Mouse (Mus musculus): ENCODE measurements around the gene Trabd2b.

The Trabd2b gene

DNA sequence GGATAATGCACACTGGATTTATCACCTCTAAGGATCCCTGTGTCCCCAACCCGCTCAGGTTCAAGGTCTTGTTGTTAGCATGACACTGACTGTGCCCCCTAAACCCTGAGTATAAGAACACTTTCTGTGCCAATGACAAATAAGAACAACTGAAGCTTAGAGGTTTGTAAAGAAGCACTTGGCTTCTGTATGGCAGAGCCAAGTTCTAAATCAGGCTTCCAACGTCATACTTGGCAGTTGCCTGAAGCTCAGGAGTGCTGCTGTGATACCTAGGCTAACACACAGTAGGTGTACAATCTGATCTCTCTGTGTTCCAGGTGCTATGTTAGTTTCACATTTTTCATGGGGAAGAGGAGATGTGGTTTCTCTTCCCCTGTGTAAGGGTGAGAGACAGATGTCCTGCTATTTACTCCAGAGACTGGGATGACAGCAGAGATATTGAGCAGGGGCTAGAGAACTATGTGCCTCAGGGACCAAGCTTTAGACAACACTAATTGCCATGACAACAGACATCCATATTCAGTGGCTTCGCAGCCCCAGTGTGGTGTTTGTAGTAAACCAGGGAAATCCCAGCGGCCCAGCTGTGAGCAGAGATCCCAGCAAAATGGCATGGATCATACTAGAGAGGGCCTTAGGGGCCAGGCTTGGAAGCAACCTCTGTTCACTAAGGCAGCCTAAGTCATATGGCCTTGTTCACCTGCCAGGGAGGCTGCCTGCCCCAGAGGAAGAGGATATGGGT lies 89.3 kb downstream of the Trabd2b start:
- DNase-seq (ENCODE audit: low read depth), result no peak

DNA sequence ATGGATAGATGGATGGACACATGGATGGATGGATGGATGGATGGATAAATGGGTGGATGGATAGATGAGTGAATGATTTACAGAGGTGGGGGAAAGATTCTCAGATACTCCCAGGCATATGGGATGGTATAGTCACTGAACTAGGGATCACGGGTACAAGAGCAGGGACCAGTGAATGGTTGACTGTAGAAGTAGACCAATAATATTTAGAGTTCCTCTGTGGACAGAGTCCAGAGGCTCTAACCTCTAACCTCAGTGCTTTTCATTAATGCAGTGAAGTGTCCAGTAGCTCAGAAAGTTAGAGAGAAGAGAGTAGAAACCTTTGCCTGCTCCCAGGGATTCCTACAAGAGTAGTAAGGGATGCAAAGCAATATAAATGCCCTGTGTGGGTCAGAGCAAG lies 93.1 kb downstream of the Trabd2b start:
- DNase-seq (ENCODE audit: low read depth), result no peak

DNA sequence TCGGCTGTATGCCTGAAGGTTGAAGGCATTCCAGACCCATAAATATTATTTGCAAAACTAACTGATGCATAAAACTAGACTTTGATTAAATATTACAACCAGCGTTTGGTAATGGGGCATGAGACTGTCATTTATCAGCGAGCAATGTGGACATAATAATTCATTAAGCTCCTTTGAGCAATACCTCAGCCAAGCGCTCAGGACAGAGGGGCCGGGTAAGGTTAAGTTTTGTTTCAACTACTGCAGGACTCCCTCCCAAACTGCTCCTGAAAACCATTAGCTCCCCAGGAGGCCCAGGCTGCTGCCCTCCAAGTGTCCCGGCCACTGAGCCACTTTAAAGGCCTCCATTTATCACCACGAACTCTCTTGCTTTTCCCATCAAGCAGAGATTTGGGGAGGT lies 93.8 kb downstream of the Trabd2b start:
- no peak for DNase-seq (ENCODE audit: low read depth)

DNA sequence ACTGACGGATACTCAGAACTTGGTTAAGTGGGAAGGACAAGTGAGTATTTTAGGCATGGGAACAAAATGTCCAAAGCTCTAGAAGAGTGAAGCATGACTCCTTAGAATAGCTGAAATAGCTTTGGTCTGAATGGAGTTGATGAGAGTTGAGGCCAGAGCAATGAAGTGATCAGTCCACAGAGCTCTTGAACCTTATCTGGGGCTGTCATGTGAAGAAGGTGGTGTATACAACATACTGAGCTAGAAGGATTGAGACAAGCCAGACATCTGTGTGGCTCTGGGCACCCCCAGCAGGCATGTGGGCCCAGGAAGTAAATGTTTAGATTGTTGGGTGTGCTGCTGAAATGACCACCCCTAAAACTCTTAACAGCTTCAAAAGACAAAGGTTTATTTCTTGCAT lies 94.5 kb downstream of the Trabd2b start:
- no peak for DNase-seq (ENCODE audit: low read depth)

DNA sequence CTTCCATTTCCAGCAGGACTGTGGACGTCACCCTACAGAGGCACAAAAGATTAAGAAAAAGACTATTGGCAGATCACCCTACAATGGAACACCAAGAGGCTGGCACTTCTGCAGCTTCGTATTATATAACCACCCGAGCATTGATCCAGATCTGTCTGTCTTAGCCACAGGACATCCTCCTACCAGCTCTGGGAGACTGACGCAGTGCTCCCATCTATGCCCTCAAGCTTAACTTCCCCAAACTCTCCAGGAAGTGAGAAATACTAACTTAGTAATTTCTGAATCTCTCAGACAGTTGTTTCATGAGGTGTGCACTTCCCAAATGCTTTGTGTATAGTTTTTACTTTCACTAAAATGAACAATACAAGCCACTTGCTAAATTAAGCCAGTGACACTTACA lies 95.1 kb downstream of the Trabd2b start:
- no peak for DNase-seq (ENCODE audit: low read depth)

DNA sequence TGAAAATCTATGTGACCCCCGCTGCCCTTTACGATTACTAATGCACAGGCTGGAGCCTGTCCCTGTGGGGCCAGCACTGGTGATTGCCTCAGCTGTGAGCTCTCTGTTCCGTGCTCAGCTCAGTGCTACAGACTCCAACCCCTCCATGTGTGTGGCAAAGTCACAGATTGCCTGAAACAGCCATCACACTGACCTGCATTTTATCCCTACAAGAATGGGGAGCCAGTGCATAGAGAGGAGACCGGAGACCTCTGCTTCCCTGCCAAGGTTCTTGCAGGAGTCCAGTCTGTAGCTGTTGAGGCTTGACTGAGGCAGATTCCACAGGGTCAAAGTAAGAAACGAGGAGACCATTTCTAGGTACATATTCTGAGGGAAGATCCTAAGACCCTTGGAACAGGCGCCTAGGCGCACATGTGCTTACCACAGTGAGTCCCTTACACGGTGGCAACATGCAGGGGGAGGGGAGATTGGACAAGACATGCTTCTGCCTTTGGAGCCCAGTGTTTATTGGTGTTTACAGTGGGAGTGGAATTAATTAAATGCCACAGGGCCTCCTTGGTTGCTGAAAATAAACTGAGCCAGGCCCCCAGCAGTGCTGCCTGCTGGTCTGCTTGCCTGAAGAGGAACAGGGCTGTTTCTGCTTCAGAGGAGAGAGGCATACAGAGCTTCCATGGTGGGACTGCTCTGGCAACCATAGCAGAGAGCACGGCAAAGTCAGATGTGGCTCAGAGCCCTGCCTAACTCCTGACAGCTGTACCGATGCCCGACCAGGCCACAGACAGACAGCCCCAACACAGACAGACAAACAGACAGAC lies 97.9 kb downstream of the Trabd2b start:
- no peak for DNase-seq (ENCODE audit: low read depth)

DNA sequence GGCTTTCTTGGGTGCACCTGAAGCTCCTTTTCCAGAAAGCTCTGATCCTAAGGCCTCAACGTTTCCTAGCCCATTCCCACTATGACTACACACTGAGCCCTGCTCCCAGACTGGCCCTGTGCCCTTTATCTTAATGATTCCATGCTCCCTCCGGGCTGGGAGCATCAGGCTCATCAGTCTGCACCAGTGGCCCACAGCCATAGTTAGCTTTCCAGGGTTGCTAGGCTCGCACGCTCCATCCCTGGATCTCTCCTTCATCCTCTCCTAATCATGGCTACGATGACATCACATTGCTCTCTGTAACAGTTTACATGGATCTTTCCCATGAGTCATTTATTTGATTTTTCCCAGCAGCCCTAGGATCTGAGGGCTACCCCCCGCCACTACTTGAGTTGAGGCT lies 103.1 kb downstream of the Trabd2b start:
- no peak for DNase-seq (ENCODE audit: low read depth)

DNA sequence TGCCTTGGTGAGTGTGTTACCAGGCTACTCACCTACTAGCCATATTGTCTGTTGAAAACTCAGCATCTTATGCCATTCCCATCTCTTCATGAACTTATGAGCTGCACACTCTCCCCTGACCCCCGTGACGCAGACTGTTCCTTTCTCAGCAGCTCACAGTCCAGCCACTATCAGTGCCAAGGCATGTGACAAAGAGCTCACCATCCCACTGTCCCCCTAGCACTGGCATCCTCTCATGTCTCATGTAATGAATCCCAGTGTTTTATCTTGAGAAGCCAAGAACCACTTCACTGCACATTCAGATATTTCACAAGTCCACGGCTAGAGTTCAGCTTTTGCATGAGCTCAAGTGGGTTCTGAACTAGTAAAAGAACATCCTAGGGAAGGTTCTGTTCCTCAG lies 105.1 kb downstream of the Trabd2b start:
- DNase-seq (ENCODE audit: low read depth), result no peak

DNA sequence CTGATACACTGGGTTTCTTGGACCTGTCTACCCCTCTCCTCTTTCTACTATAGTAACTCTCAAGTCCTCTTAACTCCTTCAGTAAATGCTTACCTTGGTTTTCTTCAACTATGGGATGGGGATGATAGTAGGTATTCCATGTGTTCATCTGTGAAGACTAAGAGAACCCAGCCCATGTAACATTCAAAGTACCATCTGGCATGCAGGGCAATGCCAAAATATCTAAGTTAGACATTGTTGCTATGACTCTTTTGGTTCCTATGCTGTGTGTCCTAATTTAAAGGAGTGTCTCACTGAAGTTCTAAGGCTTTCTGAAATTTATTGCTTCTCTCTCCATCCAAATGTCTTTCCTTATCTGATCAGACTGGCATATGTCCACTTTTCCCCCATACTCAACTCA lies 106.6 kb downstream of the Trabd2b start:
- DNase-seq (ENCODE audit: low read depth), result no peak

DNA sequence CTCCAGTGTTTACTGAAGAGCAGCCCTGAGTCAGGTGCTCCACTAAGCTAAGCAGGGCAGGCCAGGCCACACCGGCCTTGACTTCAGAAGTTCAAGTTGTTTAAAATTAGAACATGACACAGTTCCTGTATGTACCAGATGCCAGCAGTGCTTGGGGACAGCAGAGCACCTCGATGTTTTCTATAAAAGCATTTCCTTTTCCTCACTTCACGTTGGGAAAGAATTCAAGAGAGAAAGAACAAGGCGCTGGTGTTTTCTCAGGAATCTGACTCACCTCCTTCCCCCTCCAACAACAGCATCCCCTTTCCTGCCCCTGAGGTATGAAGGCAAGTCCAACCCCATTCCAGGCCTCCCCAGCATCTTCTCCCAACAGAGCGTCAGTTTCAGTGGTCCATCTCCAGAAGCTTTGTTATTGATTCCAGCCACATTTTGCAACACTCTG lies 108.8 kb downstream of the Trabd2b start:
- DNase-seq (ENCODE audit: low read depth), result no peak

DNA sequence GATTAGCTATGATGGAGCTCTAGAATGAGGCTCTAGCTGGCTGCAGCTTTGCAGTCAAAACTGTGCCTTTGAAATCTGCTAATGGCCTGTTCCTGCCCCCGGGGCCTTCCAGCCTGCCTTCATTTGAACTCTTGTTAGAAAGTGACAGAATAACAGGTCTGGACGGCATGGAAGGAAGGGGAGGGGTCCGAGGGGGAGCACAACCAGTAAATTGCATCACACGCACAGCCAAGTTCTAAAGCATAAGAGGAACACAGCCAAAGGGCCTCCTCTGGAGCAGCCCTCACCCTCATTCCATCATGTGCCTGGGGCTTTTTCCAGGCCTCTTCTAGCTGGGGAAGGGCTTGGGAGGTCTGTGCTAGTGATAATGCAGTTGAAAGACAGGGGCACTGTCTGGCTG lies 110.1 kb downstream of the Trabd2b start:
- no peak for DNase-seq (ENCODE audit: low read depth)

DNA sequence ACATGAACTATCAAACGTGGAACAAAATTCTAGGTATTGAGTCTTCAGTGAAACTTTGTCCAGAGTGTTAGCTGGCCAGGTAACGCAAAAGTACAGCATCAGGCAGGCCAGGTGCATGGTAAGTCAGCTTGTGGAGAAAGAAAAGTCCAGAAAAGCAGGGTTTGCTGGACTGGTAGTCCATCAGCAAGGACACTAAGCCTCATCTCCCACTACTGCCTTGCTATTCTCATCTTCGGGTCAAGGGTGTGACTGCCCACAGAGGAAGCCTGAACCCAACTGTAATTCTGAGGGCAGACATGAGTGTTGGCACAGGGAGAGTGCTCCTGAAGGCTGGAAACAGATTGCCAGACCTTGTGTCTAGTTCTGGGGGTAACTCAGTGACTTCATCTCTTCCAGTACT lies 111.5 kb downstream of the Trabd2b start:
- no peak for DNase-seq (ENCODE audit: low read depth)

DNA sequence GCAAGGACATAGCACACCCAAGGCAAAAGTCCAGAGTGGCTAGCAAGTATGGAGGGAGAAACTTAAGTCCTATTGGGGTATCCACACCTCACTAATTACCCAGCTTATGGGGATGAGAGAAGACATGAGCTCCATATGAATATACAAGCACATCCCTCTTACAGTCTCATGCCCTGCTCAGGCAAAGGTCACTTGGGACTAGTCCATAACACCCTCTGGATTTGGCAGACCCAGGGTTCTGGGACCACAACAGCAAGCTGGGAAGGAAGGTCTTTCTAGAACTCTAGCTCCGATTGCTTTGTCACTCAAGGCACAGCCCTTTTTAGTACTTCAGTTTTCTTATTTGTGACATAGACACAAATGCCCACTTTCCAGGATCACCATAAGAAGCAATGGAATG lies 112.0 kb downstream of the Trabd2b start:
- DNase-seq (ENCODE audit: low read depth), result no peak

DNA sequence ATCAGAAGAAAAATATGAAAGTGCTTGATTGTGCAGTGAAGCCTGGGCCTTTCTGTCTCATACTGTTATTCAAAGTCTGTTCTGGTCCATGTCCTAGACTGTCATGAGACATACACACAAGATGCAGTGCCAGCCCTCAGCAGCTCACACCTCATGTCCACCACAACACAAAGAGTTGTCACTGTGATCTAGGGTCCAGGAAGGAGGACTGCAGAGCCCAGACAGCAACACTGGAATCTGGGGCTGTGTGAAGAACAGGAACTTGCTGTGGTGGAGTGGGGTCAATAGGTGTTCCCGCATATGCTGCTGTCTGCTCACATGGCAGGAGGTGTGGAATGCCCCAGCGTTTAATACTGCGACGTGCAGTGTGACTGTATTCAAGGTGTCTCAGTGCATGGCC lies 112.8 kb downstream of the Trabd2b start:
- DNase-seq (ENCODE audit: low read depth), result no peak

DNA sequence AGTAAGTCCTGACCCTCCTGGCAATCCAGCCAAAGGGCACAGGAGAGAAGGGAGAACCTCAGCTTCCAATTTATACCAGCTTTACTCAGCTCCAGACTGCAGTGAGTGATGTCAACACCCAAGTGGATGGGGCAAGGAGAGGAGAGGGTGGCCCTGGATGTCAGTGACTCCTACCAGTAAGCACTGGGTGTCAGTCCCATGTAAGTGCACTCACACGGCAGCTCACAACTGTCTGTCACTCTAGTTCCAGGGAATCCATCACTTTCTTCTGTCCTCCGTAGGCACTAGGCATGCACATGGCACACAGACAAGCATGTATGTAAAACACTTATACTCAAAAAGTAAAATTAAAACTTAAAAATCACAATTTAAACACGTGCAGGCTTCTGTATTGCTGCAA lies 113.4 kb downstream of the Trabd2b start:
- no peak for DNase-seq (ENCODE audit: low read depth)

DNA sequence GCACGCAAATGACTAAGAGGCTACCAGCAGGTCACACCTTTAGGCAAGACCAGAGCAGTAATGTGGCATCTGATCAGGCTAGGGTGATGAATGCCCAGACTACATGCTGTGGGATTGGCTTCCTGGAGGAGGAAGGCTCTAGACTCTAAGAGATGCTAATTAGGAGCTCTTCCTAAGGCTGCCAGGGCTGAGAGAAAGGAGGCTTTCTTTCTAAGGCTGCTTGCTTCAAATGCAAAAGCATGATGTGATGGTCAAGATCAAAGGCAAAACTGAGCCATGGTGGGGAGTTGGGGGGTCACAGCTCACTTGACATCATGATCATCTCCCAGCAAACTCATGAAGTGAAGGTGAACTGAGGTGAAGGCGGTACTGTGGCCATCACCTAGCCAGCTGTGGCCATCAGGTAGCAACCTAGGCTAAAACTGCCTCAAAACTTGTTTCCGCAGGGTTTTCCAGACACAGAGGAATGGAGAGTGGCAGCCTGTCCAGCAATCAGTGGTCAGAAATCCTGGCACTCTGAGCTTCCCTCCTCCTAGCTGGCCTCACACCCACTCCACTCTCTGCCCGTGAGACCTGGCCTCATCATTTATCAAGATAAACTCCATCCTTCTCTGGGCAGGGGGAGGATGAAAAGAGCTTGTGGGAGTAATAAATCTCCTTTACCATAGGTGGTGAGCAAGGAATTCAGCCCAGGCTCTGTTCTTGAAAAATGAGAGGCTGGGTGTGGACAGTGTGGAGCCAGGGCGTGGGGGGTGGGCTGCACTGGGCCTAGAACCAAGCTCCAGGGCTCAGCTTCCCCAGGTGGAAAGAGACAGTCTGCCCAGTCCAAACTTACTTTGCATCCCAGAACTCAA lies 117.0 kb downstream of the Trabd2b start:
- no peak for DNase-seq (ENCODE audit: low read depth)

DNA sequence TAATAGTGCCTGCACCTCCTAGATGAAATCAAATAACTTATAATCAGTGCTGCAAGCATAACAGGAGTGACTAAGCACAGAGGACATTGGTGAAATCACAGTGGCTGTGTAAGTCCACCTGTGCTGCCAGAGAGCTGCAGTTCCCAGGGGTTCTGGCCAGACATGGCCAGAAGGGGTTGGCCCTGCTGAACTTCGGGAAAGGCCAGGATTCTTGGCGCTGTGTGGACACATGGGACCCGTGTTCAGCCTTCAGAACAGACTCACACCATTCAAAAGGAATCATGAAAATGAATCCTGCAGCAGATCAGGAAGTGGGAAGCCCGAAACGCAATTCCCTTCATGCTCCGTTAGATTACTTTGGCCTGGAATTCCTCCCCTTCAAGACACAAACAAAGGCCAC lies 125.1 kb downstream of the Trabd2b start:
- no peak for DNase-seq (ENCODE audit: low read depth)

DNA sequence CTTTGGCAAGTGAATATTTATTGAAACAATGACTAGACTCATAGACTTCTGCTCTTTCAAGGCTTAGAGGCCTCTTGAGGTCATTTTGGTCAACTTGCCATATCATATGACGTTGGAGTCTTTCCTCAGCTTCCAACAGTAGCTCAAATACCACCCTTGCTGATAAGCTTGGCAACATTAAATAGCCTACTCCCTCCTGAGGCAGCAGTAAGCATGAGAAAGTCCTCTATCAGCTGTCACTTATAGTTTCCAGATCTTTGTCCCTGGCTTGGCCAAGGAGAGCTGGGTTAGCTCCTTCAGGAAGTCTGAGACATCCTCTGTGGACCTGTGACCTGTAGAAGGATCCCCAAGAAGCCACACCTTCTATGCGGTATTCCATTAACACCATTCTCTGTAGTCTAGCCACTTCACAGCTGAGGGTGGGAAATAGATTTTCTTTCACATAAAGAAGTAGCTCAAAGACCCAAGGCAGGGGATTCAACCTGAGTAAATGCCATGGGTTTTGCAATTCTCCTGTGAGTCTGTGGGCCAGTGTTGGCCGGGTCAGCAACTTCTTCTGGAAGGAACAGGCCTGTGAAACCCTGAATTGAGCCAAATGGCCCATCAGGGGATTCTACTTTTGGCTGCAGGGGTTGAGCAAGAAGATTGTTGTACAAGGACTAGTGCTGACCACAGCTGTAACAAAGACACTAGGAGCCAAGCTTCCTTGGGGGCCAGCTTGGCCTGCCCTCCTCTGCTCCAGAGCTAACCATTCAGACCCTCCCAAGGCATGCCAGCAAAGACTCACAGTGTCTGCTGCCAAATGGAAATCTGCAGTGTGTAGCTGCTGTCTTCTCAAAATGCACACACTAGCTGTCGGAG lies 127.6 kb downstream of the Trabd2b start:
- no peak for DNase-seq (ENCODE audit: low read depth)

DNA sequence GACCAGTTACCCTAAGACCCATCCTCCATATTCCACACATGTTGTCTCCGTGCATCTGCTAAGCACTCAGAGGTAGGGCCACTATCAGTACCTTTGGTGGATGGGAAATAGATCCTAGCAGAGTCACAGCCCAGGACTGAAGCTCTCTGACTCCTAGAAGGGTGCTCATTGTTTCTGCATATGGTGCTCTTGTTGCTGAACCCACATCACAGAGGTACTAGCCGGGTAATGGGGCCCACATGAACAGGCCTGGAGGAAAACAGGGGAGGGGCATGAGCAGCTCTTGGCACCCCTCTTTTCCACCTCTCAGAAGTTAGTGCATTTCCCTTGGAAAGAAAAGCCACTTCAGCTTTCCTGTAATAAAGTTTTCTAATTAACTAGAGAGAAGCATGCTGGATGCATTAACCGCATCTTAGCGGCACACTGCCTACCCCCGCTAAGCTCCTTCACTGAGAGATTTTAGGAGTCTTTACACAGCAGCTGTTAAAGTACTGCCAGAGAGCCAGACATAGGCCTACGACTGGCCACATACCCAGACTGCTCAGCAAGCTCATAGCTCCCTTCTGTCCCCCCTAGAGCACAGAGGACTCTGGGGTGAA lies 131.0 kb downstream of the Trabd2b start:
- no peak for DNase-seq (ENCODE audit: low read depth)

DNA sequence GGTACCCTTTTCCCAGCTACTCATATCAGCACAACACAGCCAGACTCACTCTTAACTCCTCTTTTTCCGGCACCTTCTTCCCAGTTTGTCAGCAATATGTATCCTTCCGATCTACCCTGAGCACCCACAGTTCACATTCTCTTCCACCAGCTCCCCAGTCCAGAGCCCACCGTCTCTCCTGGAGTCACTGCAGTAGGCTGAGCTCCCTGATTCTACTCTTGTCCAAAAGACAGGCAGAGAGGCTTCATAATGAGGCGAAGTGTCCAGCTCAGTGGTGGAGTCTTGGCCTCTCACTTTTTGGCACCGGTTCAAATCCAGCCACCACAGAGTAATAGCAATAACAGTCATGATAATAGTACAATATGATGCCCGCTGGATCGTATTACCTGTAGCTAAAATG lies 133.5 kb downstream of the Trabd2b start:
- DNase-seq (ENCODE audit: low read depth), result no peak

DNA sequence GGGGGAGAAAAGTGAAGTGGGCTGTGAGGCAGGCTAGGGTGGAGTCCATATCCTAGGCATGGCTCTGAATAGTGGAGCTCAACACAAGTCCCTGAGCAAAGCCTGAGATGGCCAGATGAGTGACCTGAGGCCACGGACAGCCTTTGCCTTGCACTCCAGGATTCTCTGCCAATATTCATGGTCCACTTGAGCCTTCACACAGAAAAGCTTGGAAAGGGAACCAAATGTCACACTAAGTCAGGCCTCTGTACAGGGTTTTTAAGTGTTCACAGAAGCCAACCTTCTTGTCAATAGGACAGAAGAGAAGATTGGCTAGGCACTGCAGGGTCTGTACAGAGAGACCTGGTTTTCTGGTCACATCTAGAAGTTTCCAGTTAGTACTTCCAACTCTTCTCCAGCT lies 134.7 kb downstream of the Trabd2b start:
- DNase-seq (ENCODE audit: low read depth), result no peak
